Mouse (Mus musculus) megakaryocyte progenitor cell, adult 5-6 weeks (primary cell): ENCODE results near the gene Tm7sf2. TPM values are rescaled to one million over a fixed set of nuclear protein-coding genes. Genes with fewer than 3 reads are reported as not detected.
A peak's percentile ranks its signal among the peaks of the same experiment; 100 is the strongest.

Experiments
- ATAC-seq: replicated peaks from 2 replicates; pipeline ENCODE4 v1.8.0; 2016; ENCODE audit warnings: mild to moderate bottlenecking, moderate TSS enrichment, inconsistent platforms; ENCODE audit not compliant: poor library complexity
- total RNA-seq, 2 experiments: library from RNA; stranded (forward) in 1 of 2; stranded (reverse) in 1 of 2; fragments of 157-497, 149-512 nt in 1 of 2; fragments of 200-1000 nt in 1 of 2; gene quantifications; 2 replicates each; pipeline versions ENCODE4 v1.2.3 to v1.2.4; 2015 to 2017

The Tm7sf2 gene
- total RNA-seq, 2 experiments from 2014 or later, result 1.6 to 10.6 TPM

DNA sequence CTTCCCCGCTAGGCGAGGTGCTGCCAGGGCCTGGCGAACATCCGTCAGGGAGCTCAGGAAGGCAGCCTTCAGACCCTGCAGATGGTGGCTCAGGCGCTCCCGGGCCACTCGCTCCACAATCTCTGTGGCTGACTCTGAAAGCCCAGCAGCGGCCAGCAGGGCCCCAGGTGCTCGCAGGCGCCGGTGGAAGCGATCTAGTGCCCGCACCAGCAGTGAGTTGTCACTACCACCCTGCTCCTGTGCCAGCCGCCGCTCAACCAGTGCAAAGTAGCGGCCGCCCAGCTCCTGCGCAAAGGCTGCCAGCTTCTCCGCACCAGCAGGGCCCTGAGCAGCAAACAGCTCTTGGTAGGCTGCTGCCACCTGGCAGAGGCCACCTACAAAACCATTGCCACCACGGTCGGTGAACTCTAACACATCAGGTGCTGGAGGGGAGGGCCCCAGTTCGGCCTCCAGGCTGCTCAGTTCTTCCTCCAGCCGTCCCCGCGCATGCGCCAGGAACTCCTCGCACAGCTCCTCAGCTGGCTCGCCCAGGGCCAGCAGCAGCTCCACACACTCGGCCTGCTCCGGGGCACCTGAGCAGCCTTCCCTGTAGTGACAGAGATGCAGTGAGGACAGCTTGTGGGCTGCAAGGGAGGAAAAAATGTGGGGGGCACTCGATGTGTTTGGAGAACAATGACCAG lies 2.5 kb upstream of the Tm7sf2 start:
- no peak for ATAC-seq

GRCm38 (mm10) chr19:6069851-6070250 lies 1.7 kb upstream of the Tm7sf2 start:
- no peak for ATAC-seq

DNA sequence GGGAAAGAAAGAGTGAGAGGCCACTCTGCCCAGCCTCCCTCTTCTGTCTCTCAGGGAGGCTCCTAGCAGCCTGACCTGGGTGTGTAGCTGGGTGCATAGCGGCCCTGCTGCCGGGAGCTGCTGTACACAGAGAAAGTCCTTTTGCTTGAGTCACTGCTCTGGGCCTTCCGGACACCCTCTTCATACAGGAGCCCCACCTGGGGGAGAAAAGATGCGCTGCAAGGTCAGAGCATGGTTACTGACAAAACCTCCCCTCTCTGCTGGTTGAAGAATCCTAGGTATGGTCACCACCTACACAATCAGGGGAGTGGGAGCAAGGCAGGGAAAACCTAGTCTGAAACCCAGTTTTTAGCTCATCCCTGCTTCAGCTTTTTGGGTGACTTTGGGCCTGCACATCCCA lies 778 bp upstream of the Tm7sf2 start:
- ATAC-seq, result no peak

DNA sequence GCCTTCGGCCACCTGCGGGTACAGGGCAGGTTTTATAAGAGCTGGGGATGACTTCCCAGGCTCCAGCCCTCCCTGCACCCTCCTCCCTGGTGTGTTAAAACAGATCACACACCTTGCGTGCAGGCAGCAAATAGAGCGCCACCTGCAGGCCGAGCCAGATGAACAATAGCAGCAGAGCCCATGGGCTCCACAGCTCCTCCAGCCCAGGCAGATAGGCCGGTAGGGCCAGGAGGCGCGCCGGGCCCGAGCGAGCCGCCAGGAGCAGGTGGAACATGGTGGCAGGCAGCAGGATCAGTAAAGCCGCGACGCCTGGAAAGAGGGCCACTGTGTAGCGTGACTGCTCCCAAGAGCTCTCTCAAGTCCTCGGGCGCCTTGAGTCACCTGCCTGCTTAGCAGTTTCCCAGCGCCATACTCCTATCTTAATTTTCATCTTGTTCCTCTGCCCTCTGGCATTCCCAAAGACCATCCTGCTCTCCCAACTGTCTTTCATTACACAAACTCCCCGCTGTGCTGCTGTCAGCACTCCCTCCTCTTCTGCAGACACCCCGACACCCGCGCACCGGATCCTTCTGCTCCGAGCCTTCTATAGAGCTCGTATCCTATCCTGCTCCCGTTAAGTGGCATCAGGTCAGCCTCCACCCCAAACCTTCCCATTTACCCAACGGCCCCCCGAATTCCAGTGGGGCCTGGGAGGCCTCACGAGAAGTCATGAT lies 1.0 kb downstream of the Tm7sf2 start:
- ATAC-seq, result peak; percentile 81

GRCm38 (mm10) chr19:6066571-6066970 lies 1.6 kb downstream of the Tm7sf2 start:
- no peak for ATAC-seq

GRCm38 (mm10) chr19:6063081-6063480 lies 5.1 kb downstream of the Tm7sf2 start:
- ATAC-seq, result no peak

- no peak for ATAC-seq
Observed at GRCm38 (mm10) chr19:6062418-6062817, 5.8 kb downstream of the Tm7sf2 start.

GRCm38 (mm10) chr19:6061641-6062302 lies 6.4 kb downstream of the Tm7sf2 start:
- ATAC-seq, result peak; percentile 40

- peak; percentile 68 for ATAC-seq
Observed at GRCm38 (mm10) chr19:6061021-6061533, 7.1 kb downstream of the Tm7sf2 start, which contains the start of gene Znhit2. TSS of gene Znhit2 (plus strand) at chr19:6061192.

- ATAC-seq, result no peak
Observed at GRCm38 (mm10) chr19:6058966-6059365, 9.2 kb downstream of the Tm7sf2 start.

DNA sequence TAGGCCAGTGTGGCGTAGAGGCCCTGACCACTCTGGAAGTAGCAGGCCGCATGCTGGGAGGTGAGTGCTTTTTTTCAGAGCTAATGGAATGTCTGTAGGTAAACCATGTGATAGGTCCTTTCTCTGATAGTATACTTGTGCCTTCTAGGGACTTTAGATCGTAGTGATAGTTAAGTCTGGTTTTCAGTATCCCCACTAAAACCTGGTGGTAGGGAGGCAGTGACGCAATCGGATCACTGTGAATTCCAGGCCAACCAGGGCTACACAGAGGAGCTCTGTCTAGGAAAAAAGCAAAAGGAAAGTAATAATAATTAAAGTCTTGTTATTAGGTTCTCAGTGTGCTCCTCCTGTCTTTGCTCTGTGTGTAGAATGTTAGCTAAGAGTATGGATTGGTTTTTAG lies 9.7 kb downstream of the Tm7sf2 start:
- ATAC-seq, result no peak

DNA sequence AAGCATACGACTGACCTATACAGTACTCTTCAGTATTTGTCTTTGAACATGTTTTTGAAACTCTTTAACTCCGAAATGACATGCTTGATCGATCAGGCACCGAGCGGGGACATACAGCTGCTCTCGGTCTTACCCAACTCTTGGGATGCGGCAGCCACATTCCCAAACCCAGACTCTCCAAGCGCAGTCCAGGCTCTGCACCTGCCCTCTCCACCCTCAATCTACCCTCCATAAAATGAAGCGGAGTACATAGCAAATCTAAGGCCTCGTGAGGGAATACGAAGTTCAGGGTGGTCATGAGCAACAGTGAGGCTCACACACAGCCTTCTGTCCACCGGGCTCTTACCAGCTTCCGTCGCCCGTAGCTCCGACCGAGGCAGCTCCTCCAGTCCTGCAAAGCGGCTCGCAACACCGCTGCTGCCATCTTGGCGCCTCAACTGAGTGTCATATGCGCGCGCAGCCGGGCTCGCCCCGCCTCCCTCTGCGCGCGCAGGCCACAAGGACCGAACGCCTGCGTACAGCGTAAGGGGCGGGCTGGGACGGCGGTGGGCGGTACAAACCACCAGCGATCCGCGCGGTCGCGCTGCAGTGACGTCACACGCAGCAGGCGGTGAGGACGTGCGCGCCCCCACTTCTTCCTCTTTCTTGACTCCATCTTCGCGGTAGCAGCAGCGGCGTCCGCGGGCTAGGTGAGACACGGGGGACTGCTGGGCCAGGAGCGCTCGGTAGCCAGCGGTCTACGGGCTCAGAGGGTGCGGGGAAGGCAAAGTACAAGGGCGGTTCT lies 10.7 kb downstream of the Tm7sf2 start, which contains the start of the genes Mrpl49 and Fau:
Gene Mrpl49, minus strand, starts transcription at position 473 of the 784 bp plus-strand sequence.
Gene Fau, plus strand, starts transcription at position 532 of the 784 bp plus-strand sequence.
- peak; percentile 78 for ATAC-seq

- no peak for ATAC-seq
Observed at GRCm38 (mm10) chr19:6056696-6057095, 11.5 kb downstream of the Tm7sf2 start.

- no peak for ATAC-seq
Observed at GRCm38 (mm10) chr19:6054296-6054695, 13.9 kb downstream of the Tm7sf2 start.

GRCm38 (mm10) chr19:6052516-6052915 lies 15.7 kb downstream of the Tm7sf2 start:
- no peak for ATAC-seq

- no peak for ATAC-seq
Observed at GRCm38 (mm10) chr19:6048681-6049410, 19.3 kb downstream of the Tm7sf2 start.

GRCm38 (mm10) chr19:6047899-6048166 lies 20.3 kb downstream of the Tm7sf2 start:
- ATAC-seq, result no peak

DNA sequence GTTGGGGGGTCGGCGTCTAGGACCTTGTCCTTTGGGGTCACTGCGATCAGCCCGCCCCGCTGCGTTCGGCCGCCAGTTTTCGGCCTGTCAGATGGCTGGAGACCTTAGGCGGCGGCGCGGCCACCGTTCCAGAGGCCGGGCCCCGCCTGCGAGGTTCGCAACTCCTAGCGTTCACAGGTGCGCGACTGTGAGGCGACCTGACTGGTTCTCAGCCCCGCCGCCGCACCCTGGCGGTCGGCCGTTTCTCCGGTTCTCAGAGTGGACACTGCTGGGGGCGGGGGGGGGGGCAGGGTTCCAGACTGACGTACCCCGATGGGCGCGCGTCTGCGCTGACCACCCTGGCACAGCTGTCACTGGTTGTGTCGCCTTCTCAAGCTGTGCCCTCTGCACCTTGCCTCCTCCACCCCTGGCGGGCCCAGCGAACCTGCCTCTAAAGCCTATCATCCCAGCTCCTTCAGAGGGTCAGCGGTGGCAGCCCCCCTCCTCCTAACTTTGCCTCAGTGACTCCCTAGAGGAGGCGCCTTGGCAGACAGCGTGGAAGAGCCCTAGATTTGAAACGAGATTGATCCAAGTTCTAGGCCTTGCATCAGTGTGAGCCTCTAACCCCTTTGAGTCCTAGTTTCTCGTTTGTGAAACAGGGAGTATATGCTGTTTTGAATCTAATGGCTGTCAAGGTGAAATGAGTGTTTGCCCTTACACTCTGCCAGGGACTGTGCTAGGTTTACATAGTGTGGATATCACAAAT lies 20.8 kb downstream of the Tm7sf2 start:
- ATAC-seq, result no peak

- peak; percentile 82 for ATAC-seq
Observed at GRCm38 (mm10) chr19:6046294-6047153, 21.6 kb downstream of the Tm7sf2 start, which contains the start of gene Syvn1. TSS of gene Syvn1 (plus strand) at chr19:6046576.
